Mouse (Mus musculus) C2C12 (cell line): ENCODE results near the gene Bcas3.

Experiments
- CTCF ChIP-seq: IDR thresholded peaks from one replicate; pipeline ENCODE4 v1.5.1; 2011; ENCODE audit not compliant: control insufficient read depth, insufficient read depth, insufficient read length
- MAX ChIP-seq: IDR thresholded peaks from one replicate; pipeline ENCODE4 v1.6.1; 2011; ENCODE audit warnings: mild to moderate bottlenecking, control low read depth
- MYOD1 ChIP-seq: IDR thresholded peaks from one replicate; pipeline ENCODE4 v1.6.1; 2011; ENCODE audit warnings: low read depth; ENCODE audit not compliant: control insufficient read depth, insufficient read length
- MYOG ChIP-seq: IDR thresholded peaks from one replicate; pipeline ENCODE4 v1.6.1; 2011; ENCODE audit not compliant: control insufficient read depth, insufficient read length; ENCODE audit errors: extremely low read depth
- USF1 ChIP-seq: IDR thresholded peaks from one replicate; pipeline ENCODE4 v1.6.1; 2011; ENCODE audit warnings: low read depth, mild to moderate bottlenecking, control low read depth, moderate library complexity

- TF ChIP-seq CTCF (no peak), USF1 (no peak), MAX (no peak), MYOG (no peak), MYOD1 (no peak)
Observed at GRCm38 (mm10) chr11:85555721-85556120, 202.8 kb downstream of the Bcas3 start.
